Mouse (Mus musculus) mesoderm, embryonic 11.5 days (tissue): Measurements from ENCODE around the gene Tdpoz1.
"Not testable (repeated sequence)": the region's sequence is repeated elsewhere in the genome, so short reads cannot be mapped to it uniquely, and the experiment has no call there.

Experiments used
- DNase-seq: peaks from one replicate; pipeline ENCODE4 v3.0.0-alpha.2; 2012; ENCODE audit warnings: low read depth, low spot score

Tdpoz1 gene

DNA sequence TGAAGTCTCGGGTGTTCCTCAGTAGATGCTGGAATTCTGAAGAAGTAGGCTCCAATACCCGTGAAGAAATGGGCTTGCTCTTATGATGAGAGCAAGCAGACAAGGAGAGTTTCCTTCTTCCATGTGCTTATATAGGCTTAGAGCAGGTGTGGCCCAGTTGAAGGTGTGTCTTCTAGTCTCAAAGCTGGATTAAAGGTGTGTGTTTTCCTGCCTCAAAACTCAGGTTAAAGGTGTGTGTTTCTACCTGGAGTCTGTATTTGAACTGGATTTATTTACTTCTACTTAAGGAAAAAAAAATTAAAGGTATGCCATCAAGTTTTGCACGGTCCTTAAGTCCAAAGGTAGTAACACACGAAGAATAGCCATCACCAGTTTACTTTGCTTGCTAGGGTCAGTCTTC is at the start of gene Tdpoz1:
Gene Tdpoz1 (minus strand): TSS at position 101 of the 400 bp plus-strand sequence.
- DNase-seq, result not testable (repeated sequence)

DNA sequence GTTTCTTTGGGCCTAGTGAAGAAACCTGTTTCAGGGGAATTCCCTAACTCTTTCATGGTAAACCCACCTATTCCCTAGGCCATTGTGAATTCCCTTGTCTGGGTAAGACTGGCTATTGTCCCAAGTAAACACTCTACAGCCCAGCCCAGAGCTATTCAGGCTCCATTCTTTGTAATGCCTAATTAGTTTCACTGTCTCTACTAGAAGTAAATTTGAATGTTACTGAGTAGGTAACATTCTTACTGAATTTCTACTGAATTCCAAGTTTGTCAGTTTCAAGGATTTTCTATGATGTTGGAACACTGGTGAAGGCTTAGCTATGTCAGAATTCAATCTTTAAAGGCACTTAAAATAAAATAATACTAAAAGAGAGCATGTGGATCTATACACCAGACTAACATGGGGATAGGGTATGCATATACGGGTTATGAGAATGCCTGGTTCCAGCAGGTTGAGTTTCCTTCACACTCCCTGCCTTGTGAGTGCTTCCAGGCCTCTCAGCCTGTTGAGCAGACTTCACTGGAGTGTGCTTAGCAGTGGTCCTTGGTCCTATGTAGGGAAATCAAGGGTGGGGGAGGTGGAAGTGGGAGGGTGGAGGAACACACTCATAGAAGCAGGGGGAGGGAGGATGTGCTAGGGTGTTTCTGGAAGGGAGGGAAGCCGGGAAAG is 33.0 kb upstream of the Tdpoz1 start:
- not testable (repeated sequence) for DNase-seq

DNA sequence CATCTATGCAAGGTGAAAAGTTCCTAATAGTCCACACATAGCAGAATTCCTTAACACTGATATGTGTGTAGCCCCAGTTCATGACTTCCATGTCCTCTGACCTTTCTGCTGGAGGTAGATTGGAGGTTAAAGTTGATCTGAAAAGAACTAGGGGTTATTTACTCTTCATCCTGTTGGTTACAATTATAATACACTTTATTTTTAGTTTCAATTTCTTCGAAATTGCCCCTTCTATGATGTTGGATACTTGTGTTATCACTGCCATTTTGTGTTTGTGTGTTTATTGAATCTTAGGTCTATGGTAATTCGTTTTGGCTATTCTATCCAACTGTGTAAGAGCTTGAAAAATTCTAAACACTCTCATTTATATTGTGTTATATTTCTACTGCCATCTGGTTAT is 16.9 kb upstream of the Tdpoz1 start, which contains the start of gene Gm37596:
Gene Gm37596 (minus strand): TSS at position 101 of the 400 bp plus-strand sequence.
- DNase-seq, result not testable (repeated sequence)

DNA sequence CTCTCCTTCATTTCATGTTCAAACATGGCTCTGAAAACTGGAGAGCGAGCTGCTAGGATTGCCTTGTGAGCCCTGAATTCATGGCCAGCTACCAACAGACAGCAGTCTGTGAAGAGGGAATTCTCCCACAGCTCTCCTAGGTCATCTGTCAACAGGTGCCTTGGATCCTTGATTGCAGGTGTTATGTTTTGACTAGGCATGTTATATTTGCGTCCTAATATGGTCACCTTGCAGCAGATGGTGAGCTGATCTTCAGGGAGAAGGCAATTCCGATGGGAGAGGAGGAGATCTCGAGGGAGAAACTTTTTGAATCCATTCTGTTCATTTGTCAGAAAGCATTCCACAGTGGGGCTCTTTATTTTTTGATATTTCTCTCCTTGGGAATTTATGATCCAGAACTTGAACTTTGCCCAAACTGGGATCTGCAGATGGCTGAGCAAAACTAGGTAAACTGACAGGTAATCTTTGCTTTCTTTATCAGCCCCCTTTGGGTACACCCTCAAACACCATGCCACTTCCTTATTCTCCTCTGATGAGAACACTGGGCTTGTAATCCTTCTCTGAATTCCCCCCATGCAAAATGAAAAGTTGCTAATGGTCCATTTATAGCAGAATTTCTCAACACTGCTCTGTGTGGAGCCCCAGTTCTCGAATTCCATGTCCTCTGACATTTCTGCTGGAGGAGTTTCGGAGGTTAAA is 5.2 kb downstream of the Tdpoz1 start:
- not testable (repeated sequence) for DNase-seq

DNA sequence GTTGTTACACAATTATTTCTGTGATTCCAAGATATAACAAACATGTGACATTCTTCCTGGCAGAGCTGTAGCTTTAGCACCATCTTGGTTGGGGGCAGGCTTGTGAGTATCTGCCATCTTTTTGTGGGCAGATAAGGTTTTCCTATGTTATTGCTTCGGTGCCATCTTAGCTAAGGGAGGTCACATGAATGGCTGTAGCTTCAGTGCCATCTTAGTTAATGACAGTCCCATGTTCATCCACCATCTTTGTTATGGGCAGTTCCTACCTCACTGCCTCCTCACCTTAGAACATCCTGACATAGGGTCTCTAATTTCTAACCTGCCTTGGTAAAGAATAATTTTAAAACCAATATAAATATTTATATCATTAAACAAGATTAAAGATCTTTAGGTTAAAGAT is 21.9 kb downstream of the Tdpoz1 start:
- no peak for DNase-seq

DNA sequence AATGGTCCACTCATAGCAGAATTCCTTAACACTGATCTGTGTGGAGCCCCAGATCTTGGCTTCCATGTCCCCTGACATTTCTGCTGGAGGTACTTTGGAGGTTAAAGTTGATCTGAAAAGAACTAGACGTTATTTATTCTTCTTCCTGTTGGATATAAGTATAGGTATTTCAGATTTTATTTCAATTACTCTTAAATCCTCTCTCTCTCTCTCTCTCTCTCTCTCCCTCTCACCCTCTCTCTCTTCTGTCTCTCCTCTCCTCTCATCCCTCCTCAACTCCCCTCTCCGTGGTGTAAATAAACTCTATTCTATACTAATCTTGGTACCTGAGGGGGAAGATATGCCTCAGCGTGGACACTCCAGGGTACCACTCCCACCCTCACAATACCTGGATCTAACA is 23.5 kb downstream of the Tdpoz1 start, which contains the start of gene Tdpoz2:
Gene Tdpoz2 (minus strand): TSS at position 101 of the 400 bp plus-strand sequence.
- DNase-seq, result no peak

DNA sequence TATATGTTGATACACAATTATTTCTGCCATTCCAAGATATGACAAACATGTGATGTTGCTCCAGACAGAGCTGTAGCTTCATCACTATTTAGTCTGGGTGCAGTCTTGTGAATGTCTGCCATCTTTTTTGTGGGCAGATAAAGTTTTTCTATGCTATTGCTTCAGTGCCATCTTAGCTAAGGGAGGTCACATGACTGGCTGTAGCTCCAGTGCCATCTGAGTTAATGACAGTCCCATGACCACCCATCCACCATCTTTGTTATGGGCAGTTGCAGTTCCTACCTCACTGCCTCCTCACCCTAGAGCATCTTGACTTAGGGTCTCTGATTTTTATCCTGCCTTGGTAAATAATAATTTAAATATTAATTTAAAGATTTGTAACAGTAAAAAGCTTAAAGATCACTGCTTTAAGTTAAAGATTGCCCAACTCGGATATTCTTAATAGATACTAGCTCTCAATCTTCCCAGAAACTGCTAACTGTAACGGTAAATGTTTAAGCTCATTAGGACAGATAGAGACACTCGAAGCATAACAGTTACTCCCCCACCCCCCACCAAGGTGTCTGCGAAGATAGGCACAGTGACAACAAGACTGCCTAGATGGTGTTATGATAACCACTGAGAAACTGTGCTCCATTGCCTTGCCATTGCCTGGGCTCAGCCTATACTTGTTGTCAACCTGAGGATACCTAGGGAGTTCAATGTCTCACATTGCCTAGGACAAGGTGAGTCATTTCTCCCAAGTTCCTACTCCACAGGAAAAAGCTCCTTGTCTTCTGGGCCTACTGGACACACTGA is 45.0 kb downstream of the Tdpoz1 start:
- DNase-seq, result not testable (repeated sequence)
